Mouse (Mus musculus) CH12.LX (cell line): ENCODE data around the gene Dnm2. TPM values are rescaled to one million over a fixed set of nuclear protein-coding genes. Genes with fewer than 3 reads are reported as not detected.

Experiments
- DNase-seq: peaks from one replicate; pipeline ENCODE4 v3.0.0-alpha.2; 2013; ENCODE audit errors: extremely low read depth
- H3K27ac ChIP-seq: 2 replicates; pipeline ENCODE4 v1.5.1; 2012; ENCODE audit warnings: low read depth, mild to moderate bottlenecking, control low read depth, moderate library complexity; ENCODE audit not compliant: insufficient read depth
- H3K27me3 ChIP-seq: replicated peaks from 2 replicates; pipeline ENCODE3; 2012; ENCODE audit warnings: inconsistent platforms
- H3K36me3 ChIP-seq, 2 experiments: replicated peaks in 1 of 2; 2 replicates each; pipeline versions ENCODE3 to v1.6.1; 2012; ENCODE audit warnings: inconsistent platforms in 1 of 2, low read length in 1 of 2, mild to moderate bottlenecking in 1 of 2, mixed read lengths in 1 of 2, moderate library complexity in 1 of 2; ENCODE audit not compliant: control insufficient read depth in 1 of 2, insufficient read depth in 1 of 2
- H3K4me1 ChIP-seq, 2 experiments: 2 replicates each; pipeline ENCODE4 v1.6.1; 2012; ENCODE audit warnings: inconsistent platforms in 1 of 2, moderate library complexity in 1 of 2; ENCODE audit not compliant: insufficient read depth in 2 of 2, control insufficient read depth in 1 of 2
- H3K4me2 ChIP-seq: 2 replicates; pipeline ENCODE4 v1.6.1; 2012; ENCODE audit warnings: low read depth, mild to moderate bottlenecking, control low read depth; ENCODE audit not compliant: poor library complexity, insufficient read depth, severe bottlenecking
- H3K4me3 ChIP-seq, 3 experiments: fragments of 150-350 bp in 1 of 3; sonication (generic) in 1 of 3; replicated peaks in 1 of 3; 2 replicates each; pipeline versions ENCODE3 to v1.5.1; 2011 to 2012; ENCODE audit warnings: low read depth in 2 of 3, low read length in 2 of 3, mild to moderate bottlenecking in 2 of 3, moderate library complexity in 2 of 3, control low read depth in 1 of 3, improper control_type of control experiment in 1 of 3, inconsistent platforms in 1 of 3, mixed read lengths in 1 of 3; ENCODE audit not compliant: poor library complexity in 1 of 3
- H3K79me2 ChIP-seq: replicated peaks from 2 replicates; pipeline ENCODE4 v1.6.1; 2012; ENCODE audit warnings: mild to moderate bottlenecking, moderate library complexity; ENCODE audit not compliant: control insufficient read depth, poor library complexity, insufficient read depth, severe bottlenecking; ENCODE audit errors: extremely low read depth
- H3K9ac ChIP-seq: 2 replicates; pipeline ENCODE4 v1.6.1; 2012; ENCODE audit warnings: low read depth, mild to moderate bottlenecking, control low read depth, moderate library complexity; ENCODE audit not compliant: insufficient read depth
- H3K9me3 ChIP-seq: replicated peaks from 2 replicates; pipeline ENCODE3; 2012; ENCODE audit warnings: low read length, inconsistent platforms, mixed read lengths
- BHLHE40 ChIP-seq: IDR thresholded peaks from 2 replicates; pipeline ENCODE4 v1.6.1; 2011; ENCODE audit warnings: mild to moderate bottlenecking, low read depth, low read length, improper control_type of control experiment
- CTCF ChIP-seq, 2 experiments: IDR thresholded peaks in 1 of 2; conservative IDR thresholded peaks in 1 of 2; 2 replicates each; pipeline ENCODE4 v1.5.1; 2011 to 2012; ENCODE audit warnings: low read depth in 2 of 2, low read length in 2 of 2, improper control_type of control experiment in 1 of 2, inconsistent platforms in 1 of 2, mild to moderate bottlenecking in 1 of 2, moderate library complexity in 1 of 2
- EP300 ChIP-seq: IDR thresholded peaks from 2 replicates; pipeline ENCODE4 v1.6.1; 2011; ENCODE audit warnings: low read length, improper control_type of control experiment
- ETS1 ChIP-seq: conservative IDR thresholded peaks from 2 replicates; pipeline ENCODE4 v1.6.1; 2012; ENCODE audit warnings: low read depth, mild to moderate bottlenecking, inconsistent platforms, low read length, improper control_type of control experiment, moderate library complexity
- GABPA ChIP-seq: IDR thresholded peaks from 2 replicates; pipeline ENCODE4 v1.6.1; 2012; ENCODE audit warnings: low read depth, low read length, improper control_type of control experiment, inconsistent platforms; ENCODE audit not compliant: insufficient replicate concordance
- IRF4 ChIP-seq: IDR thresholded peaks from 2 replicates; pipeline ENCODE4 v1.6.1; 2014; ENCODE audit warnings: low read depth, mild to moderate bottlenecking, inconsistent platforms, low read length, improper control_type of control experiment
- JUN ChIP-seq: IDR thresholded peaks from 2 replicates; pipeline ENCODE4 v1.6.1; 2011; ENCODE audit warnings: low read depth, mild to moderate bottlenecking, low read length, improper control_type of control experiment, moderate library complexity; ENCODE audit not compliant: insufficient read depth
- KAT2A ChIP-seq: IDR thresholded peaks from 2 replicates; pipeline ENCODE4 v1.6.1; 2012; ENCODE audit warnings: low read length, improper control_type of control experiment, inconsistent platforms; ENCODE audit not compliant: insufficient replicate concordance
- MAFK ChIP-seq: IDR thresholded peaks from 2 replicates; pipeline ENCODE4 v1.6.1; 2011; ENCODE audit warnings: low read length, improper control_type of control experiment; ENCODE audit not compliant: insufficient replicate concordance
- MAX ChIP-seq: IDR thresholded peaks from 2 replicates; pipeline ENCODE4 v1.6.1; 2011; ENCODE audit warnings: low read length, improper control_type of control experiment
- MAZ ChIP-seq: IDR thresholded peaks from 2 replicates; pipeline ENCODE4 v1.6.1; 2012; ENCODE audit warnings: low read depth, mild to moderate bottlenecking, inconsistent platforms, low read length, improper control_type of control experiment, moderate library complexity
- MXI1 ChIP-seq: IDR thresholded peaks from 2 replicates; pipeline ENCODE4 v1.6.1; 2011; ENCODE audit warnings: mild to moderate bottlenecking, low read depth, low read length, improper control_type of control experiment
- MYC ChIP-seq: IDR thresholded peaks from 2 replicates; pipeline ENCODE4 v1.6.1; 2011; ENCODE audit warnings: low read depth, mild to moderate bottlenecking, improper control_type of control experiment, low read length
- NELFE ChIP-seq: IDR thresholded peaks from 2 replicates; pipeline ENCODE4 v1.6.1; 2011; ENCODE audit warnings: low read depth, low read length, improper control_type of control experiment
- POLR2A ChIP-seq: IDR thresholded peaks from 2 replicates; pipeline ENCODE4 v1.6.1; 2011; ENCODE audit warnings: low read depth, mild to moderate bottlenecking, improper control_type of control experiment, low read length
- POLR2AphosphoS2 ChIP-seq: IDR thresholded peaks from 2 replicates; pipeline ENCODE4 v1.6.1; 2011; ENCODE audit warnings: low read depth, low read length, improper control_type of control experiment
- SIN3A ChIP-seq: IDR thresholded peaks from 2 replicates; pipeline ENCODE4 v1.6.1; 2012; ENCODE audit warnings: low read length, improper control_type of control experiment, inconsistent platforms
- SMC3 ChIP-seq: IDR thresholded peaks from 2 replicates; pipeline ENCODE4 v1.6.1; 2011; ENCODE audit warnings: low read depth, low read length, improper control_type of control experiment
- TCF12 ChIP-seq: IDR thresholded peaks from 2 replicates; pipeline ENCODE4 v1.6.1; 2014; ENCODE audit warnings: low read depth, mild to moderate bottlenecking, inconsistent platforms, low read length, improper control_type of control experiment
- dilution Hi-C: fragments of 300-500 bp; cut with MboI; formaldehyde crosslinking; loops from 2 replicates; pipeline ENCODE4 v1.14.3; 2020; ENCODE audit warnings: low sequenced_read_pairs; ENCODE audit not compliant: extremely low pct_unique_long_range_greater_than_20kb, extremely low pct_ligation_motif_present
- in situ Hi-C: fragments of 300-500 bp; cut with MboI; formaldehyde crosslinking; loops from 3 replicates; pipeline ENCODE4 v1.14.3; 2019; ENCODE audit warnings: low sequenced_read_pairs, low pct_ligation_motif_present, low pct_unique_long_range_greater_than_20kb, mixed read lengths
- polyA plus RNA-seq: library from polyadenylated mRNA; unstranded; fragments of >175 nt; gene quantifications from 2 replicates; pipeline ENCODE4 v1.2.1, GENCODE M21; 2012; ENCODE audit warnings: low read depth; ENCODE audit not compliant: insufficient read length
- total RNA-seq, 2 experiments: library from RNA; depleted of rRNA; stranded (reverse); fragments of 300-350 nt in 1 of 2; fragments of >200 nt in 1 of 2; gene quantifications; 2 replicates each; pipeline ENCODE4 v1.2.3; 2012 to 2014

Dnm2 gene
- total and polyA plus RNA-seq, 3 experiments, result 36.4 to 64.3 (median 55.4) TPM

GRCm38 (mm10) chr9:21419646-21420045, 5.1 kb upstream of the Dnm2 start:
- Histone ChIP-seq H3K4me3 (no peak overlapping the region), H3K79me2 (peaks cover 5% of the 10 kb centered on the region; the same call in 1 of the 2 replicates), H3K4me2 (no peak overlapping the region), H3K27me3 (no peaks in the 10 kb centered on the region), H3K9ac (no peak overlapping the region), H3K4me1 (peaks cover 2 to 8% of the 10 kb centered on the region in 2 experiments; a peak in 1 of 4 replicates), H3K9me3 (no peaks in the 10 kb centered on the region), H3K27ac (no peak overlapping the region), H3K36me3 (peaks cover 53 to 74% of the 10 kb centered on the region in 2 experiments)
- dilution Hi-C loops (no loop called here), in situ Hi-C loops (loop anchor here (10.0 kb wide), 1 partner anchor 195 kb away; no protein-coding TSS in a partner anchor)
- no peak for TF ChIP-seq NELFE
- TF ChIP-seq MYC, result no peak
- TF ChIP-seq ETS1, result no peak
- TF ChIP-seq KAT2A, result no peak
- no peak for TF ChIP-seq MAX
- no peak for TF ChIP-seq MAZ
- TF ChIP-seq EP300, result no peak
- TF ChIP-seq BHLHE40, result no peak
- TF ChIP-seq JUN, result no peak
- TF ChIP-seq MXI1, result no peak
- no peak for TF ChIP-seq MAFK
- TF ChIP-seq GABPA, result no peak
- TF ChIP-seq POLR2AphosphoS2, result no peak
- no peak for TF ChIP-seq POLR2A
- TF ChIP-seq IRF4, result no peak
- no peak for TF ChIP-seq SMC3
- no peak for TF ChIP-seq CTCF (conservative IDR thresholded peaks at IDR 0.05 in 1 of 2, IDR thresholded peaks at IDR 0.05 in 1 of 2; ENCODE audit: low read depth in 2 of 2, low read length in 2 of 2)
- no peak for DNase-seq

DNA sequence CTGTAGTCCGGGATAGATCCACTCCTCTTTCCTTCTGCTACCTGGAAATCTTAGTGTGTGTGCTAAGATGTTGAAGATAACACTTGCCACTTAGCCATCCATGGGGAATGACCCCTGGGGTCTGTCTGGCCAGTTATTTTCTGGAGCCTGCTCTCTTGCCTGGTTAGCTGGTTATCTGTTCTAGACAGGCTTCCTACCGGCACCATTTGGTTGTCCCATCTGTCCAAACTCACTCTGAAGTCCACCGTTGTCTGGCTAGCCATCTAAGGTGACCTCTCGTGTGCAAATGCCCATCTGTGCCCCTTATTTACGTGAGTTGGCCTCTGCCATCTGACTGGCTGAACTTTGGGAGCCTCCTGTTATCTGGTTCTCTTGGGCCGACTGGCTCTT, 843 bp downstream of the Dnm2 start:
- Histone ChIP-seq H3K4me1 (peaks cover 11 to 45% of the 10 kb centered on the region in 2 experiments), H3K4me3 (peak overlapping the region; percentile 89 to 91 (median 90)), H3K79me2 (peaks cover 54% of the 10 kb centered on the region), H3K4me2 (peak overlapping the region; percentile 88), H3K27ac (no peak overlapping the region), H3K36me3 (peaks cover 13 to 55% of the 10 kb centered on the region in 2 experiments), H3K9ac (peak overlapping the region; percentile 80), H3K9me3 (no peaks in the 10 kb centered on the region), H3K27me3 (no peaks in the 10 kb centered on the region)
- no peak for DNase-seq
- dilution Hi-C loops, result no loop called here
- in situ Hi-C loops, result loop anchor here (5.0 kb wide), 1 partner anchor 37 kb away; no protein-coding TSS in a partner anchor
- TF ChIP-seq SIN3A (peak; percentile 14; the same call in 1 of the 2 replicates), TCF12 (no peak)
